Mouse (Mus musculus) midbrain, embryonic 14.5 days (tissue): ENCODE results near the gene Rufy3. TPM values are rescaled to one million over a fixed set of nuclear protein-coding genes. Genes with fewer than 3 reads are reported as not detected.

Source experiments
- ATAC-seq: fragments of 200-750 bp; cut with Nextera tagmentation; 2 replicates; pipeline ENCODE4 v1.8.0; 2017; ENCODE audit warnings: moderate number of reproducible peaks, moderate library complexity; ENCODE audit not compliant: low FRiP score, low TSS enrichment
- DNase-seq: peaks from one replicate; pipeline ENCODE4 v3.0.0-alpha.2; 2015
- H3K27ac ChIP-seq: fragments of 300-500 bp; sonication (generic); replicated peaks from 2 replicates; pipeline ENCODE4 v1.5.1; 2014; ENCODE audit warnings: mild to moderate bottlenecking, low read depth, low read length, moderate library complexity
- H3K27me3 ChIP-seq: fragments of 300-500 bp; sonication (generic); 2 replicates; pipeline ENCODE4 v1.6.1; 2014; ENCODE audit warnings: low read length, control low read depth, mixed read lengths; ENCODE audit not compliant: control insufficient read depth, insufficient read depth
- H3K36me3 ChIP-seq: fragments of 300-500 bp; sonication (generic); 2 replicates; pipeline ENCODE4 v1.6.1; 2014; ENCODE audit warnings: low read length, control low read depth; ENCODE audit not compliant: control insufficient read depth, insufficient read depth
- H3K4me1 ChIP-seq: fragments of 300-500 bp; sonication (generic); 2 replicates; pipeline ENCODE4 v1.6.1; 2014; ENCODE audit warnings: mild to moderate bottlenecking, antibody characterized with exemption, low read length, control low read depth; ENCODE audit not compliant: control insufficient read depth, insufficient read depth
- H3K4me2 ChIP-seq: fragments of 300-500 bp; sonication (generic); 2 replicates; pipeline ENCODE4 v1.6.1; 2014; ENCODE audit warnings: mild to moderate bottlenecking, low read length, moderate library complexity
- H3K4me3 ChIP-seq: fragments of 300-500 bp; sonication (generic); replicated peaks from 2 replicates; pipeline ENCODE4 v1.5.1; 2014; ENCODE audit warnings: low read depth, low read length
- H3K9ac ChIP-seq: fragments of 300-500 bp; sonication (generic); replicated peaks from 2 replicates; pipeline ENCODE4 v1.6.1; 2014; ENCODE audit warnings: mild to moderate bottlenecking, low read length, moderate library complexity
- H3K9me3 ChIP-seq: fragments of 300-500 bp; sonication (generic); 2 replicates; pipeline ENCODE4 v1.6.1; 2016; ENCODE audit warnings: low read length, control low read depth, mixed read lengths; ENCODE audit not compliant: control insufficient read depth
- WGBS: fragments of 180-500 bp; shearing (Covaris S2); extraction: QIAGEN DNeasy Blood & Tissue Kit; methylation state at CpG from one replicate; pipeline ENCODE4 v1.1.7; 2014; 5-methylcytosine and 5-hydroxymethylcytosine counted together
- polyA plus RNA-seq: library from polyadenylated mRNA; unstranded; fragments of >200 nt; fragmentation: Nextera tagmentation; extraction: Ambion mirVana; gene quantifications from 2 replicates; pipeline ENCODE4 v1.2.1, GENCODE M21; 2014

Rufy3 gene
- polyA plus RNA-seq, 1 experiment from 2014 or later = 322 TPM

GRCm38 (mm10) chr5:88604046-88604445 lies 39.2 kb downstream of the Rufy3 start:
- H3K9me3 ChIP-seq = no peaks in the 10 kb centered on the region
- no peak overlapping the region for H3K4me2 ChIP-seq
- H3K4me1 ChIP-seq = no peaks in the 10 kb centered on the region
- no peaks in the 10 kb centered on the region for H3K27me3 ChIP-seq
- no peak overlapping the region for H3K4me3 ChIP-seq
- WGBS = 96% methylated on average over 3 of the region's 3 CpGs
- no peak for ATAC-seq
- no peak for DNase-seq
- peaks cover 19% of the 10 kb centered on the region for H3K36me3 ChIP-seq
- no peak overlapping the region for H3K9ac ChIP-seq
- H3K27ac ChIP-seq = no peak overlapping the region

- Histone ChIP-seq H3K36me3 (peaks cover 12% of the 10 kb centered on the region; the same call in 1 of the 2 replicates), H3K4me2 (no peak overlapping the region), H3K4me1 (no peaks in the 10 kb centered on the region), H3K27ac (no peak overlapping the region), H3K27me3 (no peaks in the 10 kb centered on the region), H3K9ac (no peak overlapping the region), H3K9me3 (no peaks in the 10 kb centered on the region), H3K4me3 (no peak overlapping the region)
- DNase-seq = no peak
- no peak for ATAC-seq
- WGBS = 98% methylated on average over 7 of the region's 7 CpGs
Observed at GRCm38 (mm10) chr5:88604641-88605358, 40.0 kb downstream of the Rufy3 start.

GRCm38 (mm10) chr5:88614129-88614528 lies 49.3 kb downstream of the Rufy3 start:
- Histone ChIP-seq H3K9ac (no peak overlapping the region), H3K4me1 (no peaks in the 10 kb centered on the region), H3K36me3 (peaks cover 60% of the 10 kb centered on the region), H3K4me3 (no peak overlapping the region), H3K9me3 (no peaks in the 10 kb centered on the region), H3K27me3 (no peaks in the 10 kb centered on the region), H3K4me2 (no peak overlapping the region), H3K27ac (no peak overlapping the region)
- DNase-seq = no peak
- ATAC-seq = no peak
- 97% methylated on average over 1 of the region's 1 CpGs for WGBS

GRCm38 (mm10) chr5:88616988-88617387 lies 52.1 kb downstream of the Rufy3 start:
- H3K36me3 ChIP-seq = peaks cover 80% of the 10 kb centered on the region
- H3K4me2 ChIP-seq = no peak overlapping the region
- WGBS = 90% methylated on average over 4 of the region's 4 CpGs
- H3K27ac ChIP-seq = no peak overlapping the region
- no peak for ATAC-seq
- no peaks in the 10 kb centered on the region for H3K27me3 ChIP-seq
- no peak for DNase-seq
- H3K4me3 ChIP-seq = no peak overlapping the region
- H3K9me3 ChIP-seq = no peaks in the 10 kb centered on the region
- H3K4me1 ChIP-seq = no peaks in the 10 kb centered on the region
- no peak overlapping the region for H3K9ac ChIP-seq

DNA sequence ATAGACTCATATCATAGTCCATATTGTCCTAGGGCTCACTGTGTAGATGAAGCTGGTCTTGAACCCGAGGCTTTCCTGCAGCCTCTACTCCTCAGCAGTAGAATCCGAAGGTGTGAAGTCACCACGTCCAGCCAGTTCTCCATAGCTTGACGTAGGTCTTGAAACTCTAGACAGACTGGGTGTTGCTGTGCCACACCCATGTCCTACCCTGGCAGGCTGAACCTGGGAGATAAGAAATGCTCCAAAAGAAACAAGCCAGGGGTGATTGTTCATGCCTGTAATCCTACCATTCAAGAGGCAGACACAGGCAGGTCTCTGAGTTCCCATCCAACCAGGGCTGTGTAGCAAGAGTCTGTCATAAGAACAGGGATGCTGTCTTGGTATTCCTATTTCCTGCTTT lies 62.7 kb downstream of the Rufy3 start:
- WGBS = 93% methylated on average over 4 of the region's 4 CpGs
- Histone ChIP-seq H3K4me3 (no peak overlapping the region), H3K9ac (no peak overlapping the region), H3K27ac (no peak overlapping the region), H3K36me3 (peaks cover 63% of the 10 kb centered on the region), H3K4me1 (no peaks in the 10 kb centered on the region), H3K4me2 (no peak overlapping the region), H3K27me3 (no peaks in the 10 kb centered on the region), H3K9me3 (no peaks in the 10 kb centered on the region)
- DNase-seq (no peak), ATAC-seq (no peak)

DNA sequence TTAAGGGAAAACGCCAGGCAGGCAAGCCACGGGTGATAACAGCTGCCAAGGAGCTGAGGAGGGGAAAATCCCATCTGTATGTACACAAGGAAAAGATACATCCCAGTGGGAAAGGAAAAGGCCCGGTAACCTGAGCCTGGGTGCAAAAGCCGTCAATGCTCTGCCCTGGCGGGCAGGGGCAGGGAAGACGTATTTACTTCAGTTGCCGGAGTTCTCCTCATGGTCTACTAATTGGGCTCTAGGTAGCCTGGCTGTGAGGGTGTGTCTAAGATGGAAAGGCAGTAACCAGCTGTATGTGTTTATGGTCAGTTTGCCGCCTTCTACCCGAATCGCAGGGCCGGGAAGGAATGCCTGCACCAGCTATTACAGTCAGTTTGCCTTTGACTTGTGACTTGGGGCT lies 64.3 kb downstream of the Rufy3 start:
- H3K27me3 ChIP-seq = no peaks in the 10 kb centered on the region
- 91% methylated on average over 11 of the region's 11 CpGs for WGBS
- H3K9ac ChIP-seq = no peak overlapping the region
- H3K4me2 ChIP-seq = no peak overlapping the region
- ATAC-seq = no peak
- no peaks in the 10 kb centered on the region for H3K9me3 ChIP-seq
- H3K27ac ChIP-seq = no peak overlapping the region
- H3K4me1 ChIP-seq = no peaks in the 10 kb centered on the region
- DNase-seq = no peak
- peaks cover 77% of the 10 kb centered on the region for H3K36me3 ChIP-seq
- no peak overlapping the region for H3K4me3 ChIP-seq

DNA sequence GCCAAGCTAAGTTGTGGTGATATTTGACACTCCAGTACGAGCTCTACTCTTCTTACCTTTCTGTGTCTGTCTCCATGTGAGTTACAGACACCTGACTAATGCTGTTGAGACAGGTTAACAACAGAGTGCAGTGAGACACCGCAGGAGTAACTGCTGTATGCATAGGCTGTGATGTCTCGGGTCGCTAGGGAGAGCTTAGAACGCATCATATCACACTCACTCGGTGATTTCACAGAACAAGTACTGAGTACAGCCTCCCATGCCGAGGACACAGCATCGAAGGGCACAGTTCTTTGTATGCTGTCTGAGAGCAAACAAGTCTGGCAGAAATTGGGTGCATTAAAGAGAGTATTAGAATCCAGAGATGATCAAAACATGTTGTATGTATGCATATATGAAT lies 65.1 kb downstream of the Rufy3 start:
- no peak overlapping the region for H3K9ac ChIP-seq
- no peaks in the 10 kb centered on the region for H3K27me3 ChIP-seq
- no peak overlapping the region for H3K27ac ChIP-seq
- H3K36me3 ChIP-seq = peaks cover 85% of the 10 kb centered on the region
- 93% methylated on average over 8 of the region's 8 CpGs for WGBS
- H3K4me1 ChIP-seq = no peaks in the 10 kb centered on the region
- H3K4me2 ChIP-seq = no peak overlapping the region
- no peak for DNase-seq
- H3K4me3 ChIP-seq = no peak overlapping the region
- no peaks in the 10 kb centered on the region for H3K9me3 ChIP-seq
- ATAC-seq = no peak

- no peak for ATAC-seq
- no peak overlapping the region for H3K27ac ChIP-seq
- WGBS = 60% methylated on average over 3 of the region's 3 CpGs
- no peak for DNase-seq
- no peaks in the 10 kb centered on the region for H3K4me1 ChIP-seq
- H3K27me3 ChIP-seq = no peaks in the 10 kb centered on the region
- H3K36me3 ChIP-seq = peaks cover 93% of the 10 kb centered on the region
- no peak overlapping the region for H3K4me2 ChIP-seq
- H3K9ac ChIP-seq = no peak overlapping the region
- no peaks in the 10 kb centered on the region for H3K9me3 ChIP-seq
- no peak overlapping the region for H3K4me3 ChIP-seq
Observed at GRCm38 (mm10) chr5:88630883-88631282, 66.0 kb downstream of the Rufy3 start.

DNA sequence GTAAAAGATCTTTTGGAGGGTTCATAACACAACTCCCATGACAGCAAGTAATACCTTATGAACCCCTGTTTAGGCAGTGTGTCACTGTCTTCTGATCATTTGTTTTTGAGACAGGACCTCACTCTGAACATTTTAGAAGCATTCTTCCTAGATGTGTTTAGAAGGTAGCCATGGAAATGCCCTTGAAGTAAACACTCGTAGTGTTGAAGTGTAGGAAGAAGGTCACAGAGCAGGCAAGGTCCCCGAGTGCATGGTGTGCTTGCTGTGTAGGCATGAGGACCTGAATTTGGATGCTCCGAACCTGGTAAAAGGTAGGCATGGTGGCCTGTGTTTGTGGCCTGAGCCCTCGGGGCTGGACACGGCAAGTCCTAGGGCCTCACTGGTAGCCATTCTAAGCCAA lies 66.7 kb downstream of the Rufy3 start:
- Histone ChIP-seq H3K27me3 (no peaks in the 10 kb centered on the region), H3K4me2 (no peak overlapping the region), H3K27ac (no peak overlapping the region), H3K36me3 (peaks cover 91% of the 10 kb centered on the region), H3K4me1 (no peaks in the 10 kb centered on the region), H3K9ac (no peak overlapping the region), H3K9me3 (no peaks in the 10 kb centered on the region), H3K4me3 (no peak overlapping the region)
- ATAC-seq (no peak), DNase-seq (no peak)
- 92% methylated on average over 5 of the region's 5 CpGs for WGBS
